Mouse (Mus musculus): Measurements from ENCODE around the gene Mfsd9. TPM values are rescaled to one million over a fixed set of nuclear protein-coding genes. Genes with fewer than 3 reads are reported as not detected.

The Mfsd9 gene
- 1 to 10 TPM; 4.4 to 4.5 TPM for total RNA-seq (2021)

DNA sequence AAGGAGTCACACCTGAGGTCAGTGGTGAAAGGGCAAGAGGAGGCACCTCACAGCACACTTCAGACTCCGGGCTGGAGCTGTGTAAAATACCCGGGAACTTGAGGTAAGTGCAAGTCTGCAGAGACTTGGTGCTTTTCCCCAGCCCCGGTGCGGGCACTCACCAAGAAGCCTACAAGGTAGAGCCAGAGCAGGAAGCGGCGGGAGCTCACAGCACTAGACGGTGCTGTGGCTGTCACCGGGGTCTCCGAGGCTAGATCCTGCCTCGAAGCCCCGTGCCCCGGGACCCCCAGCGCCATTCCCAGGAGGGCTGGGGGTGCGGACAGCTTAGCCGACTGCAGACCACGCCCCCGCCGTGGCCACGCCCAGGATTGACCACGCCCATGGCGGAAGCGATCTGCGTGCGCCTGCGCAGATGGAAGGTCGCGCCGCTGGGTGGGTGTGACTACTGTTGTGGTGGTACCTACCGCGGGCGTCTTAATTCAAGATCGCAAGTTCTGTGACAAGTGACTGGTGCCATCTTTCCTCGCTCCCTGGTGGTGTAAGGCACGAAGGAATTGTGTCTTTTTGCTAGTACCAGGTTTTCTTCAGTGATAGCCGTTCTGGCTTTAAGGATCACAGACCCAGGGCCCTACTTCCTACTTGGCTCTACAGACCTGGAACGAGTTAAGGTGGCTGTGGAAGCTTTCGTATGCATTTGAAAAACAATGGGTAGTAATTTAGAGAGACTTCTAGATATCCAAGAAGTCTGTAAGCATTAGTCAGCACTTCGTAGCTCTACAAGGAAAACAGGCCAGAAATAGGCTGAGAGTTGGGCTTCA, at the start of gene Mfsd9:
TSS of gene Mfsd9 (minus strand) at position 364 of the 818 bp plus-strand sequence.
- intact Hi-C loops (cut with DNase I) = no loop called here
- peak; percentile 89 to 92 for DNase-seq (ENCODE audit: low spot score in 2 of 2)

DNA sequence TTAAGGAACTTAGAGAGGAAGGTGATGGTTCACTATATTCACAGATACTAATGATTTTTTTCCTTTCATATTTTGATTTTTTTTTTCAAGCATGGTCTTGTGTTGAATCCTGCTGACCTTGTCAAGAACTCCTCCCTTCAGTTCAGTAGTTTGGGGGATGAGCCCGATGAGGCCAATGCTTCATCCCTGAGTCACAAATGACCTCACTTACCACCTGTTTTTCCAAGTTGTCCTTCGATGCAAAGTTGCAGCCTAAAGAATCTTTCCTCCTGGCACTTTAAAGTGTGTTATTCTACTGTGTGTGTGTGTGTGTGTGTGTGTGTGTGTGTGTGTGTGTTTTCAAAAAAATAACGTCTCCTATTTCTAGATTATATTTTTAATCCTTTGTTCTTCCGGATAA, 45.0 kb upstream of the Mfsd9 start:
- no peak for DNase-seq (ENCODE audit: low spot score in 2 of 2)
- intact Hi-C loops (cut with DNase I) = no loop called here

DNA sequence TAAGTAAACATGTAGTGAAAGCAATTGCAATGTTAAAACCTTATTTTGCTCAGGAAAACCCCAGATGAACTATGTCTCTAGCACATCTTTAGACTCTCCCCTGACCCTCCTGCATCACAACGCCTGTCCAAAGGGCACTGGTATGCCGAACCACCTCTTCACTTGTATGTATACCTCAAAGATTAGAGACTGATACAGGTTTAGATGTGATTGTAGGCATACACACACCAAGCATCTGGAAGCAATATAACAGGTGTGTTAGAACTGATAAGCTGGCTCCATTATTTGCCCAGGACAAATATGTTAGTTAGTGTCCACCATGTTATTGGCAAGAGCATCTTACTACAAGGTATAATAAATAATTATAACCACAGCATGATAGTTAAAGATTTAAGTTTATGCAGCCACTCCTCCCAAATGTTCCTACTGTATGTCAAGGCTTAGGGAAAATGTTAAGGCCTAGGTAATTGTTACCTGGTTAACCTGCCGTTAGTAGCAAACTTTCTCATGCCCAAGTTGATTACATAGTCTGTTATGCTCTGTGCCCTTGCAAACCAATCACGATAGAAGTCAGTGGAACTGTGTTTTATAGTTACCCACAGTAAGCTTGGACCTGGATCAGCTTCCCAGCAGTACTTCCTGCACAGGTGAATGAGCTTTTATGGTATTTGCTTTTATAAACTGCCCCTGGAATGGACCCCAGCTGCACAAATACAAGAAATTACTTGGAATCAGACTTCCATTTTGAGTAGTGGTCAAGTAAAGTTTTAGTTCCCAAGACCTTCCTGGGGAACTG, 40.4 kb upstream of the Mfsd9 start:
- DNase-seq (ENCODE audit: low spot score in 2 of 2) = no peak
- intact Hi-C loops (cut with DNase I) = no loop called here

DNA sequence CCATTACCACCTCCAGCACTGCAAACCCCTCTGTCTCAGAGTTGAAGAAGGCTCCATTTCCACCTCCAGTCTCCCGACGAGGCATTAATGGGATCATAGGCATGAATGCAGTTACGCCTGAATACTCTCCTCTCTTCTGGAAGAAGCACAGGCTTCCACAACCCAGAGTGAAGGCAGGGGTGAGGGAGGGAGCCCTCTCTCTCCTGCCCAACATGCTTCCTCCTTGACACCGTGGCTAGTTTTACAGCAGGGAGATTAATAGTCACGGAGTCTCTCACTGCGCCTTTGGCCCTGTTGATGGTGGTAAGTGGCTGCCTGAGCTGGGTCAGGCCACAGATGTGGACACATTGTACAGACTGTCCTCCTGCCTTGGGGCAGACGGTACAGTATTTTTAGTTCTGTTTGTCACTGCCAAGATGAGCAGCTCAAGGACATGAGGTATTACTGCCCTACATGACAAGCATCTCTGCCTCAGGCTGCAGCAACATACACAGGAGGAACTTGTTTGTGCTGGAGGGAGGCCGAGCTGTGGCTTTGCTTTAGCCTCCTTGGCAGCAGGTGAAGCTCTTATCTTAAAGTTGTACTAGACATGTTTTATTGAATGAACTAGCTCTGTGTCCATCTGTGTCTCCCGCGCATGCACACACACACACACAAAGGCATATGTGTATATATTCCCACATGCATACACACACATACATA, 38.9 kb upstream of the Mfsd9 start:
- no peak for DNase-seq (ENCODE audit: low spot score in 2 of 2)
- intact Hi-C loops (cut with DNase I) = no loop called here

DNA sequence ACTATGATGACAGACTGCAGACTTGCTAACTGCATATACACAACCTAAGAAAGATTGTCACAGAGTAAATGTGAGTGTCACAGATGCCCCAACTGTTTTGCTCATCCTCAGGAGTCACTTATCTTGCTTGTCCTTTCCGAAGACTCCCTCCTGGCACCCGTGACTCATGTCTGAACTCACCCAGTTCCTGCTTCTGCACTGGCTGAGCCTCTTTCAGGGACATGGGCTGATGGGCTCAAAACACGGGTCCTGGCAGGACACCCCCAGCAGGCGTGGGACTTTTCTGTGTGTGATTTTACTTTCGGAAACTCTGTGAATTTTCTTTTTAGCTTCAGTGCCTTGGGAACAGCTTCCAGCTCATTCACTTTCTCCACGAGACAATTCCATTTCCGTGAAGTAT, 35.3 kb upstream of the Mfsd9 start:
- no peak for DNase-seq (ENCODE audit: low spot score in 2 of 2)
- intact Hi-C loops (cut with DNase I) = no loop called here

DNA sequence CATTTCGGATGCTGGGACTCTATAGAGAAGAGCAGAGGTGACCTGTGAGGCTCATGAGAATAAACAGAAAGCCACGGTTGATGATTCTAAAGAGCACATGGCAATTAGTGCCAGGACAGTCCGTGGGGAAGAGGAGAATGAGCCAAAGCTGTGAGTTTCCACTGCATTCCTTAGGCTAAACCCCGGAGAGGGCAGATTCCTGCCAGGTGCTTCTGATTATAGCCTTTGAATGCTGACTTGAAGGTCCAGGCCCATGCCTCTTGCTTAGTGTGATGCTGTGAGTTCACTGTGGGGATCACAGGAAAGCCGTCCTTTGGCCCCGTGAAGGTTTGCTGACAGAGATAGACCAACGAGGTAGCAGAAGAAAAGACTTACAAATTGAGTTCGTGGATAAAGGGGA, 34.4 kb upstream of the Mfsd9 start:
- intact Hi-C loops (cut with DNase I) = no loop called here
- no peak for DNase-seq (ENCODE audit: low spot score in 2 of 2)

DNA sequence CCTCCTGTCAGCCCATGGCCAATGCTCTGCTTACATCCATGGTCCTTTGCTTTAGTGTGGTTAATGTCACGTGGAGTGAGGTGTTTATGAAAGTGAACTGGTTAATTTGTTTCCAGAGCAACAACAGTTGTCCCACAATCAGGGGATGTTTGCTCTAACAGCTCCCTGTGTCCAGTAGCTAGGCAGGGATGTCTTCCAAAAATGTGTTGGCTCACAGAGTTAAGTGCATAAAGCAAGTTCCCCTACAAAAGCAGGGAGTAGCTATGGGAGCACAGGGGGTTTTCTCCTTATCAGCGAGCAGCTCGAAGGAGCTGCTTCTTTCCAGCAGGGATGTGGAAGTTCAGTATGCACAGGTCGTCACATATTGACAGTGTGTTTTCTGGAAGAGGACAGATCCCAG, 34.0 kb upstream of the Mfsd9 start:
- intact Hi-C loops (cut with DNase I) = no loop called here
- no peak for DNase-seq (ENCODE audit: low spot score in 2 of 2)

DNA sequence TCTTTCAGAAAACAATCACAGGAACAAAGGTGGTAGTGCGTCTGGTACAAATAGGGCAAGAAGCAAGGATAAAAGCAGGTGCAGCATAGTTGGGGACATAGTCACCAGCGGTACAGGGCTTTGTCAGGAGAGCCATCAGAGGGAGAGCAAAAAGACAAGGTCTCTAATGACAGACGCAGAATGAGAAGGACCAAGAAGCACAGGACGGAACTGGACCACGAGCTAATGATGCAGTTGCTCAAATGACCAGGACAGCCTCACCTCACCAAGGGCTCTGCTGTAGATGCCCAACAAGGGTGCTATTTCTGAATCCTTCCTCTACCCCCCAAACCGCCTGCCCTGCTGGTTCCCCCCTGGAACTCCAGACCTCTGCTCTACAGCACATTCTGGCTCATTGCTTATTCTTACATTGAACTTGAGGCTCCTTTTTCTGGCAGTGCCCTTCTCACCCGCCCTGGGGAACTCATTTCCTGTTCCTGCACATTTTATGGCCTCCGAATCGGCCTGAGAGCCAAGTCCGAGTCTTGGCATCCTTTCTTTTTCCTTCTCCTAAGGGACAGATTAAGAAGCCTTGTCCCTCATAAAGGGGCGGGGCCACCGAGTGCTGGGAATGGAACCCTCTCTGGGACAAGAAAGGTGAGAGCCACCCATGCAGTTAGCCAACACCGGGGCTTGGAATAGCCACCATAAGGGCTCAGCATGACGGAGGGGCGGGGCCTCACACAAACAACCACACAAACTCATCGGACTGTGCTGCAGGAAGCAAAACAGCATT, 24.8 kb upstream of the Mfsd9 start:
- DNase-seq (ENCODE audit: low spot score in 2 of 2) = no peak
- intact Hi-C loops (cut with DNase I) = no loop called here

DNA sequence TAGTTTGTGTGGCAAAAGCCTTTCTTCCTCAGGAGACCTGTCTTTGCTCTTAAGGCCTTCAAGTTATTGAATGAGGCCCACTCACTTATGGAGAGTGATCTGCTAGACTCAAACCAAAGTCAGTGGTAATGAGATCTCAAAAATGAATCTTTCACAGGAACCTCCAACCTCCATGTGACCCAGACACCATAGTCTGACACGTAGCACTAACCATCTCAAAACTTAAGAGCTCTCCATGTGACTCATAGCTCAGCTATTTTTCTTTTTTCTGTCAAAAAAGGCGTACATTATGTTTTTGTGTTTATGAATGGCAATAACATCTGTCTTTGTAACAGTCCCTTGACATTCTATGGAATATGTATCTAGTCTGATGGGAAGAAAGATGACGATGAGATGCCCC, 18.2 kb upstream of the Mfsd9 start:
- intact Hi-C loops (cut with DNase I) = no loop called here

DNA sequence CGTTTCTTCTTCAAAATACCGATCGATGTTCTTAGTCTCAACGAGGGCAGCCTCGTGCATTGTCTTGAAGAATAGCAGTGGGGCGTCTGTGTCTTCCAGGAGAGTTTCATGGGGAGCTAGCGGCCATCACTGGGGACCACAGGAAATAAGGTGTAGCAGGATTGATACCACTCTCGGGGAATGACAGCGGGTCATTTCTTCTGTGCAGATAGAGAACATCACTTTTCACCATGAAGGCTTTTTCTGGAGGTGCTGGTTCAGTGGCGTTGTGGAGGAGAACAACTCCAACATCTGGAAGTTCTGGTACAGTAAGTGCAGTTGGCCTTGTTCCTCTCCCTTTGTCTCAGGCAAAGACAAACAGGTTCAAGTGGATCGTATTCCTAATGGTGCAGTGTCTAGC, 15.4 kb upstream of the Mfsd9 start:
- no peak for DNase-seq (ENCODE audit: low spot score in 2 of 2)

More for the DNA sequence above, 18.2 kb upstream of the Mfsd9 start:
- DNase-seq (ENCODE audit: low spot score in 2 of 2) = no peak

DNA sequence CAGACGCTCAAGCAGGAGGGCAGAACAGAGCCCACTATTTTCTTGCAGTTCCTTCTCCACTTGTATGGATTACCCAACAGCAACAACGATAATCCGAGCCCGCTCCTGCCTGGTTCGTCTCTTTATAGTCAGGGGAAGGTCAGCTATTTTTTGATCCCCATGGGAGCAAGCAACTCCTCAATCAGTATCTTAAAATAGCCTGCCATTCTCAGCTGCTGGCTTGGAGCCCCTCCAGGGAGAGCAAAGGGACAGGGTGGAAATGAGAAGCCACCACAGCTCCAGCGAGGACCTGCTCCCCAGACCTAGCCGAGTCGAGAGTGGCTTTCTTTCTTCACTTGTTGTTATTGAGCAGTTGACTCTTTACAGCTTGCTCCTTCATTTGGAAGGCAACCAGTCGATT, 14.9 kb upstream of the Mfsd9 start, which contains the start of gene Tmem182:
TSS of gene Tmem182 (plus strand) at position 251 of the 400 bp plus-strand sequence.
- no peak for DNase-seq (ENCODE audit: low spot score in 2 of 2)
- intact Hi-C loops (cut with DNase I) = loop anchor here (2.0 kb wide), 1 partner anchor 39 kb away; no protein-coding TSS in a partner anchor

More for the DNA sequence above, 15.4 kb upstream of the Mfsd9 start:
- intact Hi-C loops (cut with DNase I) = loop anchor here (2.0 kb wide), 1 partner anchor 39 kb away; no protein-coding TSS in a partner anchor

DNA sequence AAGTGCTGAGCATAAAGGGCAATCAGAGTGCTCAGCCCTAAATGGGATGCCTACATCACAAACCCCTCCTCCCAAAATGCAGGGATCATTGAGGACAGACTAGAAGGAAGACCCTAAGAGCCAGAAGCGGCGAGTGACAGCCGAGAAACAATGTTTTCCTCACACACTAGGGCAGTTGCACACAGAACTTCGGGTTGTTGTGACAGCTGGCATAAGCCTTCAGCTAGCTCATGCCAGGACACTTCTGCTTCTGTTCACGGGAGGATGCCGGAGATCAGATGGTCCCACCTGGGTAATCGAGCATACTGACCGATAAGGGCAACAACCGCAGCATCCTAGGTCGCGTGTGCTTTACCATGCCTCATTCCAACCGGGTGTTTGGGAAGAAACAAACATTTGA, 13.6 kb upstream of the Mfsd9 start:
- DNase-seq (ENCODE audit: low spot score in 2 of 2) = no peak
- intact Hi-C loops (cut with DNase I) = loop anchor here (2.0 kb wide), 1 partner anchor 41 kb away; no protein-coding TSS in a partner anchor

DNA sequence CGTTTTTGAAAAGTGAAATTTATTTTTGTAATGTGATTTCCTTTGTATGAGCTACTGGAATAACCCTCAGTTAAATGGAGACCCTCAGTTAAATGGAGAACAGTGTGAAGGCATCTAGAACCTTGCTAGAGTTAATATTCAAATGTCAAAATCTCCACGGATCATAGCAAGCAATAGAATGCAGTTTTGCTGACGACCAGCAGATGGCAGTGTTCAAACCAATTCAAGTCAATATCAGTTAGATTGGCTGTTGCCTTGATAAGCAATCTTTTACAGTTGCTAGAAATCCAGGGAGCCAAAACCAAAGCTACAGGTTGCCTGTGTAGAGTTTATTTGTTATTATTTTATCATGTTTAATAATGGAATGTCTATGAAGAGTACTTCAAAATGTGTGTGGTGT, 12.3 kb upstream of the Mfsd9 start:
- DNase-seq (ENCODE audit: low spot score in 2 of 2) = peak in 1 of 2 experiments; percentile 28
- intact Hi-C loops (cut with DNase I) = no loop called here

DNA sequence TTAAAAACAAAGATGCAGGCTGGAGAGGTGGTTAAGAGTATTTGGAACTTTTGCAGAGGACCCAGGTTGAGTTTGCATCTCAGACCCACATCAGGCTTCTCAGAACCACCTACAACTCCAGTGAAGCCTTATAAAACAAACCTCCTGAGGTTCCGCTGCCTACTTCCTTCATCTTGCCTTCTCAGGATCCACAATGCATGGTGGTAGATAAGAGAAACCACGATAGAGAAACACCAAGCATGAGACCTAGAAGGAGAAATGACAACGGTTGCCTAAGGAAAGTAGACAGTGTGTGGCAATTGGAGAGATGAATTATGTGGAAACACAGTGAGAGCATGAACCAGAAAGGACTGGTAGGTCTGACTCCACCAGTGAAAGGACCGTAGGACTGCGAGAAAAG, 10.4 kb upstream of the Mfsd9 start:
- no peak for DNase-seq (ENCODE audit: low spot score in 2 of 2)
- intact Hi-C loops (cut with DNase I) = no loop called here

DNA sequence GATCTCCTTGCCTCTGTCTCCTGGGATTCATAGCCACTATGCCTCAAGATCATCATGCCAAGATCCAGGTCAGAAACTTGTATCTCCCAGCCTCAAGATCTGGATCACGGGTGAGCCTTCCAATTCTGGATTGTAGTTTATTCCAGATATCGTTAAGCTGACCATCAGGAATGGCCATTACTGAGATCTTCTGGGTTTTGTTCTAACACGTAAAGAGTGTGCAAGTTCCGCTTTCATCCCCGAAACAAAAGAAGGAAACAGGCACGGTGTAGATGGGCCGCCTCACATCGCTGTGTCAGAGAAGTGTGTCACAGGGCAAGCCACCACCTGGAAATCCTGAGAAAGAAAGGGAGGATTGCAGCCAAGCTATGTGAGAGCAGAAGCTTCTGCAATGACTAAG, 8.6 kb upstream of the Mfsd9 start:
- DNase-seq (ENCODE audit: low spot score in 2 of 2) = no peak
- intact Hi-C loops (cut with DNase I) = no loop called here

DNA sequence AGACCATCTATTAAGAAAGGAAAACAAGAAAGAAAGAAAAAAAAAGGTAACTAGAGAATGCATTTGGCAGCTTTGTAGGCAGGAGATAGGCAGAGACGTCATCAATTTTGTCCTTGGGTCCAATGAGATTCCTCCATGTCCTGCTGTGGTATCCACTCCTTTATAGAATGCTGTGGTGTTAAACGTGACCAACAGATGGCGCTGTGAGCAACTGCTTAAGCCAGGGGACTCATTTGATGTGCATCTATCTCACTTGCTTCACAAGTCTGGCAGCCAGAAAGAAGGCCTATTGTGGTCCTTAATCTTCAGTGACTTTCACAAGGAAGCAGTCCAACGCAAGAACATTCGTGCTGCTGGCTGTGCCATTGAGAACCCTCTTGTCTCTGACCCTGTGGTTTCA, 6.9 kb upstream of the Mfsd9 start:
- intact Hi-C loops (cut with DNase I) = no loop called here
- DNase-seq (ENCODE audit: low spot score in 2 of 2) = peak; percentile 12 to 46

DNA sequence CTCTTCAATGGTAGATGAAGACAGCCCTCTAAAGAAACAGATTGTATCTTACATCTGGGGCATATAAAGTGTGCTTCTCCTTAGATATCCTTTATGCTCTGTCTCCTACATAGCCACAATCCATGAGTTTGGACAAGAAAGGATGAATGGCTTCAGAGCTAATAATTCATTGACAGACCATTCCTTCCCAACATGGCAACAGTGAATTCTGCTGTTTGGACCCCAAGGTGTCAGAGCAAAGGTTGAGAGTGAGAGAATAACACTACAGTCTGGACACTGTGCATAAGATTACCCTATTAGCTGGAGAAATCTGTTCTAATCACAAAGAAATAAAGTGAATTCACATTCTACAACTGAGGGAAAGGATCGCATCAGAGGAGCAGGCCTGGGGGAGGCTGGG, 5.0 kb upstream of the Mfsd9 start:
- DNase-seq (ENCODE audit: low spot score in 2 of 2) = no peak
- intact Hi-C loops (cut with DNase I) = no loop called here

DNA sequence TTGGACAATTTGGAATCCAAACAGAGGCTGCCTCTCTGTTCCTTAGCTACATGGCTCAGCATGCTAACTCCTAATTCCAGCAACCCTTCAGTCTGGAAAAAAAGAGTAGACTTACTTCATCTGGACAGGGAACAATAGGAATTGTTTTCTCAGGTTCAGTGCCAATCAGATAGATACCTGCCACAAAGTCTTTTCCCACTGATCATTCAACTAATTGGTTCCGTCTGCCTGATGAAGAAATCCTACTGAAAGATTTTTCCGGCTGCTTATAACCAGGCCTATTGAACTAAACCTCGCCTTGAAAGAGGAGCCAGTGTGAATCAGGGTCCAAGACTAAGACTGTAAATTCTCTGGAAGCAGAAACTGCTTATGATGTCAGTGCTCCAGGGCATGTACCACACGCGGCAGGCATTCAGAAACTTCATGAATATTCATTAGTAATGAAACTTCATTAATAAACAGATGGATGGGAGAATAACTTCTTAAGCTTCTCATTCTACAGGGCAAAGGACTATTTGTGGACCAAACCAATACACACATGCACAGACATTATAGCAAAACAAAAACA, 737 bp downstream of the Mfsd9 start:
- intact Hi-C loops (cut with DNase I) = no loop called here

DNA sequence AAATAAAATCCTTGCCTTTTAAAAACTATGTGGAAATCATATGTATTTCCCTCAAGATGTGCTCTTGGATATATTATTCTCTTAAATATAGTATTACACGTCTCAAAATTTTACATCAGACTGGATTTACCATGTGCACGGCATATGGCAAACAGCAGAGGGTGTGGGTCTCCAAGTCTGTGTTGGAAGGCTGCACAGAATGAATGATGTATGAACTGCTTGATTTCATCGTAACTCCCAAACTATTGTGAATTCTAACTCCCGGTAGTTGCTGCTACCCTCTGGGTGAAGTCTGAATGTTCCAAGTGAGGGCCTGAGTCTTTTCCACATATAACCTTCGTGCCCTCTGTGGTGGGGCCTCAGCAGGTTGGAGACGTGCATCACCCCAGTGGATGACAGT, 1.5 kb downstream of the Mfsd9 start:
- no peak for DNase-seq (ENCODE audit: low spot score in 2 of 2)
- intact Hi-C loops (cut with DNase I) = no loop called here

More for the DNA sequence above, 737 bp downstream of the Mfsd9 start:
- DNase-seq (ENCODE audit: low spot score in 2 of 2) = no peak

Measured in left cerebral cortex, postnatal 36 days (tissue).